Mouse (Mus musculus) telencephalon, adult 2 months (tissue): ENCODE measurements around the gene Plac9a.
"Not testable (repeated sequence)": the region's sequence is repeated elsewhere in the genome, so short reads cannot be mapped to it uniquely, and the experiment has no call there.

Experiments used
- DNase-seq: peaks from one replicate; pipeline ENCODE4 v3.0.0-alpha.2; 2011; ENCODE audit warnings: low read depth, low spot score

Gene Plac9a

GRCm38 (mm10) chr14:25903000-25903399 is at the start of gene Plac9a:
TSS of gene Plac9a (minus strand) at chr14:25903100.
- DNase-seq = not testable (repeated sequence)

GRCm38 (mm10) chr14:25938004-25938403 is 35.1 kb upstream of the Plac9a start, which contains the start of gene Cphx1:
TSS of gene Cphx1 (plus strand) at chr14:25938304.
- not testable (repeated sequence) for DNase-seq

- not testable (repeated sequence) for DNase-seq
Observed at GRCm38 (mm10) chr14:25936867-25937630, 34.1 kb upstream of the Plac9a start.

GRCm38 (mm10) chr14:25927562-25927881 is 24.6 kb upstream of the Plac9a start, which contains the start of gene Tmem254a:
TSS of gene Tmem254a (minus strand) at chr14:25927672.
- not testable (repeated sequence) for DNase-seq

- not testable (repeated sequence) for DNase-seq
Observed at GRCm38 (mm10) chr14:25926814-25927561, 24.1 kb upstream of the Plac9a start.

GRCm38 (mm10) chr14:25918427-25919170 is 15.7 kb upstream of the Plac9a start:
- not testable (repeated sequence) for DNase-seq

GRCm38 (mm10) chr14:25908976-25909375 is 6.1 kb upstream of the Plac9a start:
- not testable (repeated sequence) for DNase-seq

- DNase-seq = not testable (repeated sequence)
Observed at GRCm38 (mm10) chr14:25907272-25907671, 4.4 kb upstream of the Plac9a start.

- DNase-seq = not testable (repeated sequence)
Observed at GRCm38 (mm10) chr14:25905243-25905642, 2.3 kb upstream of the Plac9a start.

GRCm38 (mm10) chr14:25895686-25896085 is 7.2 kb downstream of the Plac9a start:
- not testable (repeated sequence) for DNase-seq

- not testable (repeated sequence) for DNase-seq
Observed at GRCm38 (mm10) chr14:25894566-25894965, 8.3 kb downstream of the Plac9a start.

GRCm38 (mm10) chr14:25885886-25886285 is 17.0 kb downstream of the Plac9a start:
- DNase-seq = not testable (repeated sequence)

GRCm38 (mm10) chr14:25881769-25882168 is 21.1 kb downstream of the Plac9a start:
- not testable (repeated sequence) for DNase-seq

GRCm38 (mm10) chr14:25876640-25877039 is 26.3 kb downstream of the Plac9a start:
- not testable (repeated sequence) for DNase-seq

GRCm38 (mm10) chr14:25872461-25873415 is 30.2 kb downstream of the Plac9a start:
- no peak for DNase-seq

GRCm38 (mm10) chr14:25869135-25869878 is 33.6 kb downstream of the Plac9a start:
- no peak for DNase-seq

- no peak for DNase-seq
Observed at GRCm38 (mm10) chr14:25868706-25869105, 34.2 kb downstream of the Plac9a start.

GRCm38 (mm10) chr14:25867834-25868233 is 35.1 kb downstream of the Plac9a start:
- no peak for DNase-seq

GRCm38 (mm10) chr14:25866832-25867231 is 36.1 kb downstream of the Plac9a start:
- no peak for DNase-seq

GRCm38 (mm10) chr14:25866384-25866783 is 36.5 kb downstream of the Plac9a start:
- DNase-seq = no peak
